Mouse (Mus musculus) layer of hippocampus, adult 9-10 months (tissue): ENCODE data around the gene Mrps18c.

Experiments
- DNase-seq: peaks from one replicate; pipeline ENCODE4 v3.0.0; 2022; ENCODE audit warnings: low spot score

The Mrps18c gene

GRCm38 (mm10) chr5:100826531-100826930 is 28.1 kb downstream of the Mrps18c start:
- no peak for DNase-seq

GRCm38 (mm10) chr5:100828701-100829100 is 30.3 kb downstream of the Mrps18c start:
- no peak for DNase-seq

GRCm38 (mm10) chr5:100832680-100833079 is 34.3 kb downstream of the Mrps18c start:
- no peak for DNase-seq

GRCm38 (mm10) chr5:100833841-100834240 is 35.4 kb downstream of the Mrps18c start:
- DNase-seq, result no peak

GRCm38 (mm10) chr5:100835862-100836538 is 37.6 kb downstream of the Mrps18c start:
- no peak for DNase-seq

GRCm38 (mm10) chr5:100837907-100838306 is 39.5 kb downstream of the Mrps18c start:
- DNase-seq, result no peak

GRCm38 (mm10) chr5:100844485-100844884 is 46.1 kb downstream of the Mrps18c start:
- no peak for DNase-seq

- no peak for DNase-seq
These were observed 47.0 kb downstream of the Mrps18c start, which contains the start of gene Gpat3 for GRCm38 (mm10) chr5:100845485-100845847. Gene Gpat3 (plus strand): TSS chr5:100845713.

GRCm38 (mm10) chr5:100845848-100846598 is 47.6 kb downstream of the Mrps18c start:
- DNase-seq, result no peak

GRCm38 (mm10) chr5:100846599-100846920 is 48.1 kb downstream of the Mrps18c start:
- DNase-seq, result no peak

- DNase-seq, result no peak
These were observed 48.7 kb downstream of the Mrps18c start for GRCm38 (mm10) chr5:100847143-100847542.

- no peak for DNase-seq
These were observed 55.5 kb downstream of the Mrps18c start for GRCm38 (mm10) chr5:100853963-100854362.
